Mouse (Mus musculus): ENCODE measurements around the gene Lgals7.
A peak's percentile ranks its signal among the peaks of the same experiment; 100 is the strongest.

Gene Lgals7

GRCm38 (mm10) chr7:28863540-28863939, at the start of gene Lgals7:
Gene Lgals7, plus strand, starts transcription at chr7:28863853.
- DNase-seq (ENCODE audit: low read depth, low spot score): no peak

- DNase-seq (ENCODE audit: low read depth, low spot score): no peak
These were observed 49.2 kb upstream of the Lgals7 start for GRCm38 (mm10) chr7:28814306-28815034.

GRCm38 (mm10) chr7:28815230-28815629, 48.4 kb upstream of the Lgals7 start:
- DNase-seq (ENCODE audit: low read depth, low spot score): no peak

GRCm38 (mm10) chr7:28816201-28816600, 47.5 kb upstream of the Lgals7 start:
- no peak for DNase-seq (ENCODE audit: low read depth, low spot score)

- no peak for DNase-seq (ENCODE audit: low read depth, low spot score)
These were observed 46.7 kb upstream of the Lgals7 start for GRCm38 (mm10) chr7:28816920-28817319.

GRCm38 (mm10) chr7:28817524-28817923, 46.1 kb upstream of the Lgals7 start:
- no peak for DNase-seq (ENCODE audit: low read depth, low spot score)

GRCm38 (mm10) chr7:28817957-28818356, 45.7 kb upstream of the Lgals7 start:
- DNase-seq (ENCODE audit: low read depth, low spot score): no peak

- no peak for DNase-seq (ENCODE audit: low read depth, low spot score)
These were observed 45.2 kb upstream of the Lgals7 start for GRCm38 (mm10) chr7:28818436-28818835.

GRCm38 (mm10) chr7:28818861-28819452, 44.7 kb upstream of the Lgals7 start:
- DNase-seq (ENCODE audit: low read depth, low spot score): no peak

- no peak for DNase-seq (ENCODE audit: low read depth, low spot score)
These were observed 44.1 kb upstream of the Lgals7 start for GRCm38 (mm10) chr7:28819571-28819970.

GRCm38 (mm10) chr7:28820358-28821260, 43.0 kb upstream of the Lgals7 start:
- no peak for DNase-seq (ENCODE audit: low read depth, low spot score)

- no peak for DNase-seq (ENCODE audit: low read depth, low spot score)
These were observed 42.3 kb upstream of the Lgals7 start for GRCm38 (mm10) chr7:28821261-28821831.

GRCm38 (mm10) chr7:28822556-28822955, 41.1 kb upstream of the Lgals7 start:
- no peak for DNase-seq (ENCODE audit: low read depth, low spot score)

- DNase-seq (ENCODE audit: low read depth, low spot score): peak; percentile 47
These were observed 40.4 kb upstream of the Lgals7 start for GRCm38 (mm10) chr7:28822993-28823903.

- DNase-seq (ENCODE audit: low read depth, low spot score): peak; percentile 37
These were observed 39.7 kb upstream of the Lgals7 start for GRCm38 (mm10) chr7:28823932-28824331.

- peak; percentile 92 for DNase-seq (ENCODE audit: low read depth, low spot score)
These were observed 38.5 kb upstream of the Lgals7 start, which contains the start of gene Ech1 for GRCm38 (mm10) chr7:28824941-28825685. Gene Ech1, plus strand, starts transcription at chr7:28825217.

- DNase-seq (ENCODE audit: low read depth, low spot score): peak; percentile 76
These were observed 37.8 kb upstream of the Lgals7 start for GRCm38 (mm10) chr7:28825686-28826401.

GRCm38 (mm10) chr7:28826402-28826772, 37.3 kb upstream of the Lgals7 start:
- DNase-seq (ENCODE audit: low read depth, low spot score): no peak

- no peak for DNase-seq (ENCODE audit: low read depth, low spot score)
These were observed 36.3 kb upstream of the Lgals7 start for GRCm38 (mm10) chr7:28827338-28827737.

Data from A20 (cell line).